Comparison of ENCODE assay signal across 25 mouse cellular contexts in the genomic region with DNA sequence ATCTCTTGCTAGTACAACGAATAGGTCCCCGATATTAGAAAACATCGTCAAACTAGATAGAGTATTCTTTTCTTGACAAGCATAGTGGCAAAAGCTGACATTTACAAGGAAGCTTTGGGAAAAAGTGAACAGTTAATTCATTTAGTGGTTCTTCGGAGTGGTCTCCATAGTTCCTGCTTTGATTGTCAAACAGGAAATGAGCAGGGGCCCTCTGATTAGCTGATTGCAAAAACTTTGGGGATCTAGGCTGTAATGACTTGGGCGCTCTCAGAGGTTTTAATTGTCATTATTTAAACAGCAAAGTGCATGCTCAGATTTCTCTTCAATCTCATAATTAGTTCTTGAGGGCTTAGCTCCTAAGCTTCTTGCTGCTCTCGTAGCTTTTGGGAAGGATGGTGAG.
A peak's percentile ranks its signal among the peaks of the same experiment; 100 is the strongest.
DNase-seq lines count a peak whose midpoint lies in the region; ATAC-seq and TF ChIP-seq lines count a peak whose summit lies in the region.
"Had no signal": no experiment of that assay in that cellular context is flagged by ENCODE, and none has a peak within 500 bp of the region (broad histone marks: within the 10 kb centered on the region; RNA-seq: fewer than 3 reads in every experiment).

No protein-coding gene starts in this region.

- 58% methylated on average over 6 of the region's 6 CpGs for WGBS in embryonic facial prominence, embryonic 10.5 days
- 39% methylated on average over 6 of the region's 6 CpGs for WGBS in embryonic facial prominence, embryonic 13.5 days
- WGBS in forebrain, embryonic 16.5 days, result 17% methylated on average over 6 of the region's 6 CpGs

- intact Hi-C loops in heart, postnatal 36 days (cut with DNase I), result no loop called here

- no peak for DNase-seq in embryonic facial prominence, embryonic 10.5 days (ENCODE audit: low spot score)
- DNase-seq in layer of hippocampus, adult 11-12 months (ENCODE audit: low spot score), result no peak
- no peak for DNase-seq in heart, postnatal 36 days
- DNase-seq: B cell, adult 2 months; cerebellum, adult 8-10 months; cerebellum, postnatal 25 days; kidney, adult 9 months; kidney, postnatal 10 days; layer of hippocampus, adult 9-11 months; liver; lung, adult 2 months; lung, postnatal 10 days; right cerebral cortex, postnatal 25 days had no signal

- H3K4me2 ChIP-seq in embryonic facial prominence, embryonic 13.5 days, result peak overlapping the region; percentile 7; the same call in 1 of the 2 replicates
- peak overlapping the region; percentile 26; the same call in 1 of the 2 replicates for H3K4me2 ChIP-seq in forebrain, embryonic 16.5 days (ENCODE audit: low read length)
- peak overlapping the region; percentile 28 for H3K4me2 ChIP-seq in myocyte (ENCODE audit: low read depth)
- H3K4me2 ChIP-seq: embryonic facial prominence, embryonic 15.5 days; heart, embryonic 15.5 days; hindbrain, embryonic 14.5 days; midbrain, embryonic 11.5 days; neural tube, embryonic 13.5 days; stomach, embryonic 15.5 days had no signal

- H3K9ac ChIP-seq in embryonic facial prominence, embryonic 13.5 days, result no peak overlapping the region
- H3K9ac ChIP-seq in forebrain, embryonic 16.5 days (replicated peaks; ENCODE audit: low read depth, low read length), result no peak overlapping the region
- H3K9ac ChIP-seq: embryonic facial prominence, embryonic 15.5 days; heart, embryonic 15.5 days; hindbrain, embryonic 14.5 days; liver, embryonic 14.5 days; neural tube, embryonic 13.5 days; stomach, embryonic 15.5 days had no signal

- H3K27ac ChIP-seq in embryonic facial prominence, embryonic 10.5 days (replicated peaks), result peak overlapping the region; percentile 73; the same call in 1 of the 2 replicates
- no peak overlapping the region for H3K27ac ChIP-seq in embryonic facial prominence, embryonic 13.5 days
- no peak overlapping the region for H3K27ac ChIP-seq in forebrain, embryonic 16.5 days (ENCODE audit: low read length)
- H3K27ac ChIP-seq: embryonic facial prominence, embryonic 15.5 days; heart, embryonic 10.5 days; heart, embryonic 15.5 days; hindbrain, embryonic 14.5 days; liver, embryonic 14.5 days; neural tube, embryonic 13.5 days; stomach, embryonic 15.5 days had no signal

- peaks cover 19% of the 10 kb centered on the region for H3K4me1 ChIP-seq in embryonic facial prominence, embryonic 10.5 days
- peaks cover 5% of the 10 kb centered on the region; the same call in 1 of the 2 replicates for H3K4me1 ChIP-seq in embryonic facial prominence, embryonic 13.5 days
- H3K4me1 ChIP-seq in forebrain, embryonic 16.5 days (replicated peaks; ENCODE audit: control insufficient read depth, insufficient read depth, low read length), result peaks cover 10% of the 10 kb centered on the region
- H3K4me1 ChIP-seq: heart, embryonic 10.5 days; heart, embryonic 15.5 days; stomach, embryonic 15.5 days had no signal

- H3K4me3 ChIP-seq in embryonic facial prominence, embryonic 10.5 days, result no peak overlapping the region
- no peak overlapping the region for H3K4me3 ChIP-seq in embryonic facial prominence, embryonic 13.5 days
- H3K4me3 ChIP-seq in forebrain, embryonic 16.5 days (replicated peaks; ENCODE audit: low read length), result no peak overlapping the region
- H3K4me3 ChIP-seq in myocyte, result no peak overlapping the region
- H3K4me3 ChIP-seq: embryonic facial prominence, embryonic 15.5 days; heart, embryonic 10.5 days; heart, embryonic 15.5 days; neural tube, embryonic 13.5 days; stomach, embryonic 15.5 days had no signal

- H3ac ChIP-seq in myocyte (ENCODE audit: control insufficient read depth, insufficient read length), result no peak overlapping the region

- TF ChIP-seq POLR2A in myocyte (IDR thresholded peaks at IDR 0.05; ENCODE audit: insufficient read length, low read depth), result no peak

- no peak for ATAC-seq in embryonic facial prominence, embryonic 13.5 days (ENCODE audit: insufficient number of reproducible peaks, insufficient read depth, low FRiP score, low TSS enrichment, low read depth)
- ATAC-seq in forebrain, embryonic 16.5 days, result no peak
- ATAC-seq: intestine, postnatal 0 days had no signal

- H3K9me3 ChIP-seq in embryonic facial prominence, embryonic 10.5 days, result no peaks in the 10 kb centered on the region
- no peaks in the 10 kb centered on the region for H3K9me3 ChIP-seq in embryonic facial prominence, embryonic 13.5 days
- H3K9me3 ChIP-seq in forebrain, embryonic 16.5 days (ENCODE audit: control insufficient read depth, low read length), result no peaks in the 10 kb centered on the region
- H3K9me3 ChIP-seq: embryonic facial prominence, embryonic 15.5 days; heart, embryonic 10.5 days; heart, embryonic 15.5 days; neural tube, embryonic 13.5 days; stomach, embryonic 15.5 days had no signal

- H3K79me2 ChIP-seq in myocyte (ENCODE audit: control insufficient read depth, insufficient read depth), result no peaks in the 10 kb centered on the region

- no peaks in the 10 kb centered on the region for H3K27me3 ChIP-seq in embryonic facial prominence, embryonic 10.5 days (replicated peaks; ENCODE audit: low read depth, poor library complexity, severe bottlenecking)
- no peaks in the 10 kb centered on the region for H3K27me3 ChIP-seq in embryonic facial prominence, embryonic 13.5 days
- no peaks in the 10 kb centered on the region for H3K27me3 ChIP-seq in forebrain, embryonic 16.5 days (replicated peaks; ENCODE audit: control insufficient read depth, insufficient read depth, low read length)
- no peaks in the 10 kb centered on the region for H3K27me3 ChIP-seq in myocyte (ENCODE audit: control insufficient read depth, insufficient read depth, insufficient read length)
- H3K27me3 ChIP-seq: embryonic facial prominence, embryonic 15.5 days; heart, embryonic 15.5 days; neural tube, embryonic 13.5 days; stomach, embryonic 15.5 days had no signal

- H3K36me3 ChIP-seq in embryonic facial prominence, embryonic 10.5 days (replicated peaks), result peaks cover 15% of the 10 kb centered on the region
- 0 out of 2 replicates have a peak, but pooled peaks cover 2% of the 10 kb centered on the region for H3K36me3 ChIP-seq in embryonic facial prominence, embryonic 13.5 days
- H3K36me3 ChIP-seq in forebrain, embryonic 16.5 days (ENCODE audit: control insufficient read depth, insufficient read depth), result 0 out of 2 replicates have a peak, but pooled peaks cover 5% of the 10 kb centered on the region
- H3K36me3 ChIP-seq in myocyte (ENCODE audit: control insufficient read depth, insufficient read depth), result peaks cover 9% of the 10 kb centered on the region
- H3K36me3 ChIP-seq: embryonic facial prominence, embryonic 15.5 days; neural tube, embryonic 13.5 days; stomach, embryonic 15.5 days had no signal

TF ChIP-seq in myocyte, 11 proteins besides CTCF, POLR2A, EP300 and RAD21:
- no peak for TF ChIP-seq MAX (IDR thresholded peaks at IDR 0.05; ENCODE audit: low read depth)
- no peak for TF ChIP-seq MYOD1 (IDR thresholded peaks at IDR 0.05; ENCODE audit: control insufficient read depth in 1 of 3, insufficient read length in 2 of 3, low read depth in 2 of 3)
- TF ChIP-seq SRF (IDR thresholded peaks at IDR 0.05; ENCODE audit: control insufficient read depth, insufficient read length, low read depth), result no peak
- TF ChIP-seq TCF3 (IDR thresholded peaks at IDR 0.05; ENCODE audit: insufficient read length, low read depth), result no peak
- TF ChIP-seq REST (IDR thresholded peaks at IDR 0.05; ENCODE audit: insufficient read depth, insufficient read length), result no peak
- no peak for TF ChIP-seq USF1 (IDR thresholded peaks at IDR 0.05; ENCODE audit: low read depth)
- no peak for TF ChIP-seq MYOG (IDR thresholded peaks at IDR 0.05; ENCODE audit: control insufficient read depth in 1 of 3, insufficient read depth in 1 of 3, insufficient read length in 2 of 3, low read depth in 2 of 3)
- no peak for TF ChIP-seq TCF12 (IDR thresholded peaks at IDR 0.05; ENCODE audit: insufficient read depth, poor library complexity, severe bottlenecking)
- no peak for TF ChIP-seq POLR2AphosphoS2 (IDR thresholded peaks at IDR 0.05; ENCODE audit: insufficient read length, low read depth)
- TF ChIP-seq E2F4 (IDR thresholded peaks at IDR 0.05; ENCODE audit: insufficient read depth), result no peak
TF ChIP-seq in myocyte: peak in this region for 0.
